Comparison of ENCODE assay signal across 16 mouse cellular contexts in genomic region chr16:10433344-10433743, GRCm38 (mm10). TPM values are rescaled to one million over a fixed set of nuclear protein-coding genes. Genes with fewer than 3 reads are reported as not detected.
"Had no signal": no experiment of that assay in that cellular context is flagged by ENCODE, and none has a peak within 500 bp of the region (broad histone marks: within the 10 kb centered on the region; RNA-seq: fewer than 3 reads in every experiment).

No protein-coding gene starts in this region.

- H3K4me2 ChIP-seq: limb, embryonic 15.5 days; midbrain, embryonic 11.5 days had no signal

- ATAC-seq: midbrain, embryonic 16.5 days had no signal

- H3K9me3 ChIP-seq: limb, embryonic 15.5 days; megakaryocyte, embryonic 14.5 days had no signal

- H3K9ac ChIP-seq: limb, embryonic 15.5 days; liver, embryonic 14.5 days had no signal

- H3K27me3 ChIP-seq: limb, embryonic 15.5 days had no signal

- H3K4me3 ChIP-seq: limb, embryonic 15.5 days; megakaryocyte, embryonic 14.5 days had no signal

- H3K36me3 ChIP-seq: limb, embryonic 15.5 days had no signal

- H3K27ac ChIP-seq: kidney, postnatal 0 days; limb, embryonic 15.5 days; liver, embryonic 14.5 days had no signal

- DNase-seq: kidney, adult 11 months; kidney, adult 9 months; kidney, postnatal 36 days; layer of hippocampus, adult 9-11 months; layer of hippocampus, postnatal 36 days; lung, adult 18-20 months; right cerebral cortex, postnatal 14 days; thymus, adult 2 months; thymus, postnatal 25 days had no signal

- H3K4me1 ChIP-seq: limb, embryonic 15.5 days had no signal

RNA-seq across cellular contexts. Expression of gene Tekt5, which starts 38.1 kb away (rescaled TPM):
- polyA plus RNA-seq: limb, embryonic 11.5 days had no signal
